Mouse (Mus musculus) heart, postnatal 25 days (tissue): Measurements from ENCODE around the gene Pfdn4. TPM values are rescaled to one million over a fixed set of nuclear protein-coding genes. Genes with fewer than 3 reads are reported as not detected.
"Not testable (repeated sequence)": the region's sequence is repeated elsewhere in the genome, so short reads cannot be mapped to it uniquely, and the experiment has no call there.

ENCODE experiments used
- DNase-seq: peaks from one replicate; pipeline ENCODE4 v3.0.0; 2022; ENCODE audit warnings: low spot score
- intact Hi-C: fragments of 180-260 bp; cut with DNase I; formaldehyde crosslinking; loops from one replicate; pipeline ENCODE4 v1.15.1; 2025
- total RNA-seq, 2 experiments: library from RNA; stranded (reverse); gene quantifications; 2 replicates each; pipeline ENCODE4 v1.2.3; 2021

The Pfdn4 gene
- total RNA-seq, result 10 to 100 TPM; 11.1 to 12.2 TPM

DNA sequence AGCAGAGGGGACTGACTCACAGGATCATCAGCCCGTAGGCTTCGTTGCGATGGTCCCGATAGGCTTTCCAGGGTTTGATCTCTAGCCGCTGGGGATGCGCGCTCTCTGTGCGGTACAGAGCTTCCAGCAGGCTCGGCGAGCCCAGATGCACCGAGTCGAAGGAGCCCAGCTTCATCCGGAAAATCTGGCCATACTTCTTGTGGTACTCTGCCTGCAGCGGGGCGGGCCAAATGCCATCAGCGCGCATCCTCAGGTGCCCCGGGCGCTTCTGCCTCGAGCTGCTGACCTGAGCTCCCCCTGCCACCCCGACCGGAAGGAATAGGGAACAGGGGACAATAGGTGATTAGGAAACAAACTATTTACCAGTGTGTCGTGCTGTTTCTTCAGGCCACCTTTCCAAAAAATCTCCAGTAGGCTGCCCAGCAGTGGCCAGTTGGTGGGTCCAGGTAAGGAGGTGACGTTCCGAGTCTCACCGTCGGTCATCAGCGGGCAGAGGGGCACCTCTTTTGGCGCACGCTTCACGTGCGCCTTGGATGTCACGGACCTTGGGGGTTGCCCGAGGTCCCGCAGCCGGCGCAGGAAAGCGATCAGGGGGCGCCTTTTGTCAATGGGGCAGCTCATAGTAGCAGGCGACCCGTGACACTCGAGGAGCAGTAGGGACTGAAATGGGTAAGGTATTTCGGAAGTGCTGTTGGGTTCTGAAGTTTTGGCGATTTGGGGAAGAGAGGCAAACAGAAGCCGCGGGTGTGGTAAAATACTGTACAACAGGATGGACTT is at the start of gene Pfdn4:
Pfdn4 (plus strand) TSS at position 275 of the 777 bp plus-strand sequence.
- DNase-seq, result no peak
- intact Hi-C loops, result no loop called here

DNA sequence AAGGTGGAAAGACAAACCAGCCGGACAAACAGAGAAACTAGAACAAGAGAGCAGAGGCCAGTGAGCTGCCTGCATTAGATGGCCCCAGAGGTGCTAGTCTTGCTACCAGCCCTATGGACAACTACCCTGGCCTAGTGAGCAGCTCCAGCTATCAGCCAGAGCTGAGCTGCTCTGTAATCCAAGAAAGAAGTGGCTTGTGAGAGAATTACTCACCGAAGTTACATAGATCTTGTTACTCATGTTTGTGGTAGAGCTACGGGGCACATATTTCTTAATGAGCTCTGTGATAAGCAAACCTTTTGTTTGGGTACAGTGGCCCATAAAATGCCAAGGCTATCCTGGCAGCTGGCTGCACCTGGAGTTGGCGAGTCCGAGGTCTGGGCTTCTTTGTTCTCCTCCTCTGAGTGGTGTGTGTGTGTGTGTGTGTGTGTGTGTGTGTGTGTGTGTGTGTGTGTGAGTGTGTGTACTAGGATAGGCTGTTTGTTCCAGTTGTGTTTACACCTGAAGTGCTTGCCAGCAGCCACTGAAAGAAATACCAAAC is 49.3 kb upstream of the Pfdn4 start:
- intact Hi-C loops, result no loop called here
- no peak for DNase-seq

- intact Hi-C loops, result no loop called here
- DNase-seq, result no peak
These were observed 48.6 kb upstream of the Pfdn4 start for GRCm38 (mm10) chr2:170447651-170448050.

- intact Hi-C loops, result loop anchor here (1.0 to 5.0 kb wide), 2 partner anchors 57 to 421 kb away; no protein-coding TSS in a partner anchor
- DNase-seq, result peak; percentile 31
These were observed 45.3 kb upstream of the Pfdn4 start for GRCm38 (mm10) chr2:170450933-170451332.

- DNase-seq, result not testable (repeated sequence)
- intact Hi-C loops, result loop anchor here (5.0 kb wide), 1 partner anchor 418 kb away; no protein-coding TSS in a partner anchor
These were observed 42.4 kb upstream of the Pfdn4 start for GRCm38 (mm10) chr2:170453809-170454208.

- intact Hi-C loops, result no loop called here
- no peak for DNase-seq
These were observed 37.0 kb upstream of the Pfdn4 start for GRCm38 (mm10) chr2:170459183-170459582.

- DNase-seq, result no peak
- intact Hi-C loops, result no loop called here
These were observed 36.4 kb upstream of the Pfdn4 start for GRCm38 (mm10) chr2:170459805-170460204.

DNA sequence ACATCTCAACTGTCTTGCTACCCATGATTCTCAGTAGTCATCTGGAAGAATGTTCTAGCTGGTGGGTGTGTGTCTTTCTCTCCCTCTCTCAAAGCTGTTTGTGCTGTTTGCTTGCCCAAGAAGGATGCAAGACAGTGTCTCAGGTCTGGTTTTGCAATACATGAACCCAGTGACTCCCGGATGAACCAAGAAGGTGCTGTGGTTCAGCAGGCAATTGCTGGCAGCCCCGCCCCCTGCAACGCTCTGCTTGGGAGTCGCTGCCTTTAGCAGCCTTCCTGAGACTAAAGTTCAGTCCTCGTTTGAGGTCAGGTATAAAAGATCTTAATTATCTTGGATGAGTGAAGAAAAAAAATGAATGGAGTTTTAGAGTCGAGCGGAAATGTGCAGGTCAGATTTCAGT is 34.6 kb upstream of the Pfdn4 start:
- intact Hi-C loops, result no loop called here
- no peak for DNase-seq

DNA sequence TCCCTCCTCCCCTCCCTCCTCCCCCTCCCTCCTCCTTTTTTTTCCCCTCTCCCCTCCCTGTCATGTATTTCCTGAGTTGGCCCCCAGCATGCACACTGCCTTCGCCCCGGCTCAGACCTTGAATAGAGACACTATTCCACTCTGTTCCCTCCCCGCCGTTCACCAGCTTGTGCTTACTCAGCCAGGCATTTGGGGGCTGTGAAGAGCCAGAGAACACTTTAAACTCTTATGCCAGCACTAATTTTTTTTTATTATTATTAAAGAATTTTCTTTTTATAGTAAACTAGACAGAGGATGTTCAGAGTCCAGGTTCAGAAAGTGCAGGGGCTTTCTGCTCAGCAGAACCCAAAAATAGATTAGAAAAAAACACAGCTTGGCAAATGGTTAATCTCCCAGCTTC is 31.4 kb upstream of the Pfdn4 start:
- no peak for DNase-seq
- intact Hi-C loops, result no loop called here

- no peak for DNase-seq
- intact Hi-C loops, result no loop called here
These were observed 28.2 kb upstream of the Pfdn4 start for GRCm38 (mm10) chr2:170468009-170468408.

DNA sequence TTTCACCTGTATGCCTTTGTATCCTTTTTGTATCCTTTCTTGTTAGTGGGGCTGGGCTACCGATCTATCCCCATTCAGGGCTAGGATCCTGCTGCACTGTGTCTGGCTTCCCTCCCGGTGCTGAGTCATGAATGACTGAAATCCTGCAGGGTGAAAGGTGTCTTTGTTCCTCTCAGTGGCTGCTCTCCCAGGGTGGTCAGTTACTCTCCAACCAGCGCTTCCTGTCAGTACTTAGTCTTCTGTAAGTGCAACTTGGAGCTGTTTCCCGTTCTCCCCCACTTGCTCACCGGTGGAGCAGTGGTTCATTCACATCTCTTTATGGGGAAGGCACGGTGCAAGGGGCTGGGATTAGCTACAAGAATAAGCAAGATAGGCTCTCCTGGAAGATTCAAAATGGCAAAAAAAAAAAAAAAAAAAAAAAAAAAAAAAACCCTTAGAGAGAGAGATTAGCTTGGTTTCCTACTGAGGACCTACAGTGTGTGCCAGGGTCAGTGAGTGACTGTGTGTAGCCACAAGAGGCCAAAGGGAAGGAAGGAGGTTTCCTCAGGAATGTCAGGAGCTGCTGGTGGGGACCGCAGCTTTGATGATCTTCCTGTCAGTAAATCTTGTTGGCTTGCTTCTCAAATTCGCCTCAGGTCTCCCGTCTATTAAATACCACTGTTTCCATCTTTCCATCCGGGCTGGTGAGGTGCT is 26.5 kb upstream of the Pfdn4 start:
- DNase-seq, result no peak
- intact Hi-C loops, result no loop called here

DNA sequence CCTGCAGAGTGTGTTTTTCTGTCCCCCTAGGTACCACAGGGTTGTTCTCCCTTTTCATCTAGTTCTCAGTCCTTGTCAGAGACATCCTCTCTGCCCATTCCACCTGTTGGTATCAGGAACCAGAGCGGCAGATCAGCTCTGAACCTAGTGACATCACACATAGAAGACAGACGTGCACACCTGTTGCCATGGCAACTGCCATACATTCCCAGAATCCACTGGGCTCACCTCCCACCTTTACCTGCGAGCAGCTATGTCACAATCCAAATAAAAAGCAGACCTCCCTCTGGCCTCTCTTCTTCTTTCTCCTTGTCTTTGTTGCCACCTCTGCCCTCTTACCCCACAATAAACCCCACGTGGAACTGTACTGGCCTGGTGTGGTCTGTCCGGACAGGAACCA is 25.6 kb upstream of the Pfdn4 start:
- intact Hi-C loops, result no loop called here
- DNase-seq, result no peak

DNA sequence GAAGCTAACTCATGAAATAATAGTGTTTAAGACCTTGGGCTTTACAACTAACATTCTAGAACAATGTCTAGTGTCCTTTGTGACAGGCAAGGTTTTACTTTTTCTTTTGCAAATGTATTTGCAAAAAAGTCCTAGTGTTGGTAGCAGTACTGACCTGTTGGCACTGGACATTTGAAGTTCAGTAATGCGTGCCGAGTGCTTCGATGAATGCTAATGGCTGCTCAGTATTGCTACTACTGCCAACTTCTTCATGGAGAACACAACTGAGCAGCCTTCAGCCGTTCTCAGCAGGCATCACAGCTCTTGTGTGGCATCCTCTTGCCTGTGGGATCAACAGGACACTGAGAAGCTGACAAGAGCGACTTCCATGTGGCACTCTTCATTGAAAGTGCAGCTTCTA is 22.1 kb upstream of the Pfdn4 start:
- intact Hi-C loops, result no loop called here
- no peak for DNase-seq

- intact Hi-C loops, result no loop called here
- no peak for DNase-seq
These were observed 21.1 kb upstream of the Pfdn4 start for GRCm38 (mm10) chr2:170475164-170475563.

DNA sequence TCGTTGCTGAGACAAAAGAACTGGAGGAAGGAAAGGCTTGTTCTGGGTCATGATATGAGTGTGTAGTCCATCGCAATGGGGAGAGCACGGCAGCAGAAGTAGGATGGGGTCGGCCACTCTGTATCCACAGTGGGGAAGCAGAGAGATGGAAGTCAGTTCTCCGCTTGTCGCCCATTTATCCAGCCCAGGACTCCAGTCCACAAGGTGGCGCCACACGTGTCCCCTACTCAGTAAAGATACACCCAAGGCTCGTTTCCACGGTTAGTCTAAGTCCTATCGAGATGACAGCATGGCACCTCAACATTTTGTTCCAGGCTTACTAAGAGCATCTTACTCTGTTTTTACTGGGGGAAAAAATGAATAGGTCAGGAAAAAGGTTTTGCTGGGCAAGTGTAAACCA is 20.0 kb upstream of the Pfdn4 start:
- intact Hi-C loops, result no loop called here
- DNase-seq, result no peak

GRCm38 (mm10) chr2:170476643-170477042 is 19.6 kb upstream of the Pfdn4 start:
- DNase-seq, result no peak
- intact Hi-C loops, result no loop called here

DNA sequence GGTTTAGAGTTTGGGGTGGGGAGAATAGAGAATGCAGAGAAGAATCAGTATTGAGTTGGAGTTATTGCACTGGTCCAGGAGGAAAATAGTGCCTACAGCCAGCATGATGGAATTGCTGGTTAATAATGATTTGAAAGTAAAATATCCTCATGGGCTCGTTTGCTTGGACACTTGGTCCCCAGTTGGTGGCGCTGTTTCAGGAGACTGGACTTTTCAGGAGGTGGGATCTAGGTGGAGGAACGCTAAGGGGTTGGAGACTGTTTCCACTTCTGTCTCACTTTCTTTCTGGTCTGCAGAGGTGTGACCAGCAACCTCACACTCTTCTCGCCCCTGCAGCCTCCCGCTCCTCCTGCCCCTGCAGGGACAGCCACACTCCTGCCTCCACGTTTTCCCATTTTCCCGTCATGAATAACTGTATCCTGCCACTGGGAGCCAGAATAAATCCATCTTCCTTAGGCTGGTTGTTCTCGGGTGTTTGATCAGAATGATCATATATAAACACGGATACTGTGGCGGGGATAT is 14.1 kb upstream of the Pfdn4 start:
- DNase-seq, result no peak
- intact Hi-C loops, result no loop called here

DNA sequence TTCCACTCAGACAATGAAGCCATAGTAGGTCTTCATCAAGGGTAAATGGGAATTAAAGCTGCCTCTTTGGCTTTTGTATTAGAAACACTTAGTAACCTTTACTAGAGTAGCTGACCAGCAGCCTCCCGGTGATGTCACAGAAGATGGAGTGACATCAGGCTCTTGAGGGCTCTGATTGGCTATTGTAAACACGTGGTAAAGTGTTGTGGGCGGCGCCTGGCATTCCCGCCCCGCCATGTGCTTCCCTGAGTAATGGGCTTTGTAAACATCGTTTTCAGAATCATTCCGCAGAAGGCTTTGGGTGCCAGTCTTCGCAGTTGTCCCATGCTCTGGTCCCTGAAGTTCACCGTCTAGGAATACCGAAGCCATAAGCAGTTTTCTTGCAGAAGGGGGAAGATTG is 12.3 kb upstream of the Pfdn4 start:
- intact Hi-C loops, result no loop called here
- no peak for DNase-seq

GRCm38 (mm10) chr2:170487202-170487601 is 9.0 kb upstream of the Pfdn4 start:
- DNase-seq, result no peak
- intact Hi-C loops, result no loop called here

GRCm38 (mm10) chr2:170487890-170488502 is 8.2 kb upstream of the Pfdn4 start:
- DNase-seq, result no peak

More at GRCm38 (mm10) chr2:170487890-170488502, 8.2 kb upstream of the Pfdn4 start:
- intact Hi-C loops, result loop anchor here (1.0 kb wide), 1 partner anchor 16 kb away; no protein-coding TSS in a partner anchor
